Mouse (Mus musculus) embryonic facial prominence, embryonic 15.5 days (tissue): ENCODE measurements at regions not wholly inside any gene's neighbourhood (a gene's known extent, or its start where the extent isn't known, plus 50 kb on each side); places are given as distances from the start of the nearest gene placed in this dataset.

Experiments
- ATAC-seq: fragments of 200-750 bp; cut with Nextera tagmentation; 2 replicates; pipeline ENCODE4 v1.8.0; 2017; ENCODE audit warnings: low read depth, moderate TSS enrichment; ENCODE audit not compliant: insufficient number of reproducible peaks, low FRiP score, low TSS enrichment
- H3K27ac ChIP-seq: fragments of 300-500 bp; sonication (generic); replicated peaks from 2 replicates; pipeline ENCODE4 v1.5.1; 2015; ENCODE audit warnings: mild to moderate bottlenecking, inconsistent platforms
- H3K27me3 ChIP-seq: fragments of 300-500 bp; sonication (generic); 2 replicates; pipeline ENCODE4 v1.6.1; 2015; ENCODE audit warnings: inconsistent platforms
- H3K36me3 ChIP-seq: fragments of 300-500 bp; sonication (generic); 2 replicates; pipeline ENCODE4 v1.6.1; 2015; ENCODE audit warnings: mild to moderate bottlenecking, inconsistent platforms
- H3K4me1 ChIP-seq: fragments of 300-500 bp; sonication (generic); 2 replicates; pipeline ENCODE4 v1.6.1; 2015; ENCODE audit warnings: inconsistent platforms
- H3K4me2 ChIP-seq: fragments of 300-500 bp; sonication (generic); replicated peaks from 2 replicates; pipeline ENCODE4 v1.6.1; 2015; ENCODE audit warnings: mild to moderate bottlenecking, inconsistent platforms
- H3K4me3 ChIP-seq: fragments of 300-500 bp; sonication (generic); replicated peaks from 2 replicates; pipeline ENCODE4 v1.5.1; 2015; ENCODE audit warnings: mild to moderate bottlenecking, inconsistent platforms
- H3K9ac ChIP-seq: fragments of 300-500 bp; sonication (generic); 2 replicates; pipeline ENCODE4 v1.6.1; 2015; ENCODE audit warnings: inconsistent platforms
- H3K9me3 ChIP-seq: fragments of 300-500 bp; sonication (generic); replicated peaks from 2 replicates; pipeline ENCODE4 v1.6.1; 2016; ENCODE audit warnings: inconsistent platforms
- WGBS: fragments of 180-500 bp; shearing (Covaris S2); methylation state at CpG from one replicate; pipeline ENCODE4 v1.1.7; 2015; 5-methylcytosine and 5-hydroxymethylcytosine counted together

DNA sequence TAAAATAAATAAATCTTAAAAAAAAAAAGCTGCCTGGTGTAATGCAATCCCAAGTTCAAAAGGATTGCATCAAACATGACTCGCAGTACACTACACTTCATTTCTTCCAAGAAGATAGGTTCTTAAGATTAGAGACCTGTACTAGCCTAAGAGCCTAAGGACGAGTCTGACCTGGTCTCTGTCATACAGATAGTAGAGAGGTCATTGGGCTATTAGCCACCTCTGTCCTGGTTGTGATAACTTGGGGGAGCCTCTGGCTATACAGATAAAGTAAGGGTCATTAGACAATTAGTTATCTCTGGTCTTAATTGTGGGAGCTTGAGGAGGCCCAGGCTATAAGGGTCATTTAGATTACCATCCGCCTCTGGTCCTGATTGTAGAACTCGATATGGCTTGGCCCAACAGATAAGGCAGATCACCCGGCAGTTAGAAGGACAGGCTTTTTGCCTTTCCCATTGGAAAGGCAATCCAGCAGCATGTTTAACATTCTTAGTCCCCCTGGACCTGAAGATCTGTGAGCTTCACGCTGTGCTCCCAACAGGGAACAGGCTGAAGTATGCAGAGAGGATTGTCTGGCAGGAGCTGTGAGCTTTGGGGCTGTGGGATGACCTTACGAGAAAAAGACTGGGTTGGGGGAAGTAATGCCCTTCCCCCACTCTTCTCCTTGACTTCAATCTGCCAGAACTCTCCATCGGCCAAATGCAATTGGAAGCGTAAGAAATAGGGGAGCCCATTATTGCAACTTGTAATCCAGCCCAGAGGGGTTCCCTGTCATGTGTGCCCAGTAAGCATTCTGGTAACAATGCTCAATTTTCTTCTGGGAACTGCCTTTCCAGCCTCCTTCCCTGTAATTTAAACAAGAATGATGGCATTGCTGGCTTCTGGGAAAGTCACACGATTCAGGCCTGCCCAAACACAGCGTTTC is 199.0 kb upstream of the Jmjd1c start:
- ATAC-seq = no peak
- Histone ChIP-seq H3K27ac (no peak overlapping the region), H3K4me2 (no peak overlapping the region), H3K27me3 (no peaks in the 10 kb centered on the region), H3K9ac (no peak overlapping the region), H3K9me3 (no peaks in the 10 kb centered on the region), H3K4me3 (no peak overlapping the region), H3K36me3 (no peaks in the 10 kb centered on the region), H3K4me1 (peaks cover 26% of the 10 kb centered on the region)
- 35% methylated on average over 11 of the region's 11 CpGs for WGBS

DNA sequence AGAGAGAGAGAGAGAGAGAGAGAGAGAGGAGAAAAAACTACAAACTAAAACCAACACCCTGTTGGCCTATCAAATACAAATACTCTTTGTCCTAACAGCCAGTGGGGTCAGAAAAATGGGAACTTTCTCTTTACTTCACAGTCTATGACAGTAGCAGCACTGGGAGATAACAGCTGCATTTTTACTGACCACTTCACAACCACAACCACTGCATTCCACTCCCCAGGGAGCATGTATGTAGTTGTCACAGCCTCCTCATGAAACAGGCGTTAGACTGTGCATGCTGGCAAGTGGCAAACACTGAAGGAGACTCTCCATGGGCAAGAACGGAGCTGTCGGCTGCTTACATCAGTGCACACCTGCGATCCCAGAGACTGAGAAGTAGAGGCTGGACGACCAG is 196.2 kb upstream of the Jmjd1c start:
- Histone ChIP-seq H3K27me3 (no peaks in the 10 kb centered on the region), H3K36me3 (no peaks in the 10 kb centered on the region), H3K4me2 (no peak overlapping the region), H3K9me3 (no peaks in the 10 kb centered on the region), H3K4me3 (no peak overlapping the region), H3K27ac (no peak overlapping the region), H3K4me1 (peaks cover 34% of the 10 kb centered on the region), H3K9ac (no peak overlapping the region)
- ATAC-seq = no peak
- WGBS = 93% methylated on average over 5 of the region's 5 CpGs

DNA sequence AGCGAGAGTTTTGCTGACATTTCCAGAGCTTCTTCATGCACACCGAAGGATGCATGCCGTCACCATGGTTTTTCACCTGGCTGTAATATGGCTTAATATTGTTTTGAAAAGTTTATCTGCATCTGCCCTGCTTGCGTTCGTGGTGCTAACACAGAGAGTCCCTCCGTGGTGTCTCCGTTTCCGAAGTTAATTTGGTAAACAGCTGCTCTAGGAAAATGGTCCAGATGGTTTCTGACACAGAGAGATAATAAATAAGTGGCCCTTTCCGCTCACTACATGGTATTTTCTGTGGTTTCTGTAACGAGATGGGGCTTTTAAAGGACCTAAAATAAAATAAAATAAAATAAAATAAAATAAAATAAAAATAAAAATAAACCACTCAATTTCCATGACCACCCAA is 195.1 kb upstream of the Jmjd1c start:
- WGBS = 47% methylated on average over 10 of the region's 10 CpGs
- Histone ChIP-seq H3K27ac (no peak overlapping the region), H3K9me3 (no peaks in the 10 kb centered on the region), H3K9ac (no peak overlapping the region), H3K36me3 (no peaks in the 10 kb centered on the region), H3K4me2 (peak overlapping the region; percentile 32), H3K27me3 (no peaks in the 10 kb centered on the region), H3K4me3 (no peak overlapping the region), H3K4me1 (peaks cover 36% of the 10 kb centered on the region)
- ATAC-seq = no peak

DNA sequence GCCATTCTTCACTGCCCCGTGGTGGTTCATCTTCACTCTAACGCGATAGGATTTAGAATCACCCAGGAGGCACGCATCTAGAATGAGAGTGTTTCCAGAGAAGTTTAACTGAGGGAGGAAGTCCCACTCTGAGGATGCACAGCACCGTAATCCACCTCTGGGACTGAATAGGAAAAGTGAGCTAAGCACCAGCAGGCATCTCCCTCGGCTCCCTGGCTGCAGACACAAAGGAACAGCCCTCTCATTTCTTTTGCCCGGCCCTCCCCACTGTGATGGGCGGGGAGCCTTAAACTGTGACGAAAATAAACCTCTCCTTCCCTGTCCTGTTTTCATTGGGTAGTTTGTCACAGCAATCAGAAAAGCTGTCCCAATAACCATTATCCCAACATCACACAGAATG is 194.1 kb upstream of the Jmjd1c start:
- H3K9ac ChIP-seq = no peak overlapping the region
- no peak for ATAC-seq
- 5% methylated on average over 9 of the region's 9 CpGs for WGBS

DNA sequence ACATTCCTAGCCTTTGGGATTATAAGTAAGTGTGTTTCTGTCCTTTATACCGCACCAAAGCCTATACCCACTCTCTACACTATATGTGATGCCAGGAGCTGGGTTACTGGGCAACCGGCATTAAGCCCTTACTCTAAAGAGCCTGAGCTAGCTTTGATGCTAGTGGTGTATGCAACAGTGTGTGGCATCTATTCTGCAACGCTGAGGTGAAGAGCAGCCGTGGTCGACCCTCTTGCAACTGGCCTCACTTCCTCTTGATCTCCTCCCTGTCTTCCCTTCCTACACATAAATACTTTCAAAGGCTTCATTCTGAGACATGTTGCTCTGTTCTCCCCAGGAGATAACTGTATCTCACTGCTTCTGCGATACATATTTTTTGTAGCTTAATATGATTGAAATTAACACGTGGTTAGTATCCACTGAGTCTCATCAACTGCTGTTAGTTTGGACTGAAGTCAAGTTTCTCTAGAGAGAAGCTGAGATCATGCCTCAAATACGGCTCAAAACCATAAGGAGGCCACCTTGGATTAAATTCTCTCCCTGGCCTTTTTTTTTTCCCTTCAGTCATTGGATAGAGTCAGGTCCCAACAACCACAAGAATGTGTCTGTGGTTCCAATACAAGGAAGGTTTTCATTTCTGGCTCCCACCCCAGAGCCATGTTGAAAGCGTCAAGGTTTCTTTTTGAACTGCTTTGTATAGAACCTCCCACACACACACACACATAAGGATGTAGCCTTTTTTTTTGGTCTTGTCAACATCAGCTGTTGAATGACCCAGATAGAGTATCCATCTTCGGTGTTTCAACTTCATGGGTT is 191.2 kb upstream of the Jmjd1c start:
- H3K4me2 ChIP-seq = no peak overlapping the region
- H3K36me3 ChIP-seq = no peaks in the 10 kb centered on the region
- no peaks in the 10 kb centered on the region for H3K9me3 ChIP-seq
- H3K27me3 ChIP-seq = no peaks in the 10 kb centered on the region
- no peak overlapping the region for H3K27ac ChIP-seq
- WGBS = 43% methylated on average over 10 of the region's 10 CpGs
- H3K9ac ChIP-seq = no peak overlapping the region
- no peak overlapping the region for H3K4me3 ChIP-seq
- peaks cover 29% of the 10 kb centered on the region for H3K4me1 ChIP-seq
- ATAC-seq = no peak

More for the DNA sequence above, 194.1 kb upstream of the Jmjd1c start:
- Histone ChIP-seq H3K4me3 (peak overlapping the region; percentile 26), H3K9me3 (no peaks in the 10 kb centered on the region), H3K4me2 (peak overlapping the region; percentile 50), H3K27ac (no peak overlapping the region), H3K4me1 (peaks cover 33% of the 10 kb centered on the region), H3K27me3 (no peaks in the 10 kb centered on the region), H3K36me3 (no peaks in the 10 kb centered on the region)

DNA sequence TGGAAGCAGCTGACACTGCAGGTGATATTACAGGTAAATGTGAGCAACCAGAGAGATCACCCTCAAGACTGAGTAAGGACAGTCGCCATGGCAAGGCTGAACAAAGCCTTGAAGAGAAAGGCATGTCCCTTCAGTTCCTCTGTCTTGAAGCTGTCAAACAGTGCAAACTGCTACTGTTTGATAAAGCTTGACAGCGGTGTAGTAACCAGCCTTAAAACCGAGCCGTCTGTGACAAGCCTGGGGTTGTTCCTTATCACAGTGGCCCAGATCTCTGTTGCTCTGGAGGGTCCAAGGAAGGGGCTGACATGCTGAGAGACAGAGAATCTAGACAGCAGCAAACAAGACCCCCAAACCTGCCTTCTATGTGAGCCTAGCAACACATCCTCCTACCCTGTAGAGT is 188.1 kb upstream of the Jmjd1c start:
- Histone ChIP-seq H3K9ac (no peak overlapping the region), H3K4me3 (no peak overlapping the region), H3K27ac (no peak overlapping the region), H3K36me3 (no peaks in the 10 kb centered on the region), H3K4me1 (peaks cover 17% of the 10 kb centered on the region), H3K9me3 (no peaks in the 10 kb centered on the region), H3K27me3 (no peaks in the 10 kb centered on the region), H3K4me2 (no peak overlapping the region)
- 63% methylated on average over 4 of the region's 4 CpGs for WGBS
- ATAC-seq = no peak

DNA sequence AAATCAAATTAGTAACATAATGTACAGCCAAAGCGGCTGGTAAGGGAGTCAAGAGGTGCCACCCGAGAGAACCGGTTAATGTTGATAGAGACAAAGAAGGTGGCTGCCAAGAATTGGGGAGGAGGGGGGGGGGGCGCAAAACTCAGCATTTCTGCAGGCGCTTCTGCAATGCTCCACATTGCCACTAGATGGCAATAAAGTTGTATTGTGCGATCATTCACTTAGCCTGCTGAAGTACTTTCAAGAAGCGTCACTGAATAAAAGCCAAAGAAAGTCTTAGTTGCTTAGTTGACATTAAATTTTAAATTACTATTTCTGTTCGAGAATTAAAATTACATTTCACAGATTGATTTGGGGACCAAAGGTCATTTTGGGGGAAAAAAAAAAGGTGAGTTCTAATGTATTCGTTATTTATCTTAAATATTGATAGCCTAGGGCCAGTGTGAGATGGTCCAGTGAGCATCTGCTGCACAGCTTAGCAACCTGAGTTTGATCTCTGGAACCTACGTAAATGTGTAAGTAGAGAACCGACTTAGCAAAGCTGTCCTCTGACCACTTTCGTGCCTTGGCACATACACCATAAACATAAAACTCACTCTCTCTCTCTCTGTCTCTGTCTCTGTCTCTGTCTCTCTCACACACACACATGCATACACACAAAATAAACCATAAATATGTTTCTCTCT is 186.6 kb upstream of the Jmjd1c start:
- ATAC-seq = no peak
- Histone ChIP-seq H3K4me3 (no peak overlapping the region), H3K4me1 (peaks cover 30% of the 10 kb centered on the region), H3K4me2 (no peak overlapping the region), H3K27me3 (no peaks in the 10 kb centered on the region), H3K9ac (no peak overlapping the region), H3K27ac (no peak overlapping the region), H3K36me3 (no peaks in the 10 kb centered on the region), H3K9me3 (no peaks in the 10 kb centered on the region)
- 14% methylated on average over 11 of the region's 12 CpGs for WGBS

DNA sequence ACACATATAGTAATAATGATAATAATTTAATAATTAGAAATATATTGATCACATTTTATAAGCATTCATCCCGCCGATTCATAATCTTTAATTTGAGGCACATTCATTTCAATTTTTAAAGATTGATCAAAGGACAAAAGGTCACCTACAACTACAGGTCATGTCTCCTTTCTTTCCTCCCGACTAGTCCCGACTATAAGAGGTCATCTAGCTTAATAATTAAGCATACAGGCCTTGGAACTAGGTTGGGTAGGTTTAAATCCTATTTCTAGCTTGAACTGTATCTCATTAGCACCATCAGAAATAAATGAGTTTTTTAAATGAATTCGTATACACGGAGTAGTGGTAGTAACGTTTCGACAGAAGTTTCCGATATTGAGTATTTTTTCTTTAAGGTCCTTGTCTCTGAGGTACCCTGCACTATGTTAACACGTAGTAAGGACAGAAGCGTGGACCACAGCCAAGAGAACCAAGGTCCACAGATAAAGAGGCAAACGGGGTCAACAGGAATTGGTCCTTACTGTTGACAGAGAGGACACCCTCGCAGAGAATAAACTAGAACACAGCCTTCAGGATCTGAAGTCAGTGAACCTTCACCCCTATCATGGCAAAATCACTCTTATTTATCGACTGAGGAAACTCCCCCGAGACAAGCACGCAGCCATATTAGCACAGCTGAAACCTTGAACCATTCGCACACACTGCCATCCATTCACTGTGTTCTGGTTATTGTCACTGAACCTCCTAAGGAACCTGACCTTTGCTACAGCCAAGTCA is 185.8 kb upstream of the Jmjd1c start:
- H3K9ac ChIP-seq = no peak overlapping the region
- 76% methylated on average over 17 of the region's 17 CpGs for WGBS
- no peak overlapping the region for H3K27ac ChIP-seq
- H3K4me1 ChIP-seq = peaks cover 29% of the 10 kb centered on the region
- H3K9me3 ChIP-seq = no peaks in the 10 kb centered on the region
- no peaks in the 10 kb centered on the region for H3K27me3 ChIP-seq
- no peak overlapping the region for H3K4me3 ChIP-seq
- no peak overlapping the region for H3K4me2 ChIP-seq
- ATAC-seq = no peak
- no peaks in the 10 kb centered on the region for H3K36me3 ChIP-seq

DNA sequence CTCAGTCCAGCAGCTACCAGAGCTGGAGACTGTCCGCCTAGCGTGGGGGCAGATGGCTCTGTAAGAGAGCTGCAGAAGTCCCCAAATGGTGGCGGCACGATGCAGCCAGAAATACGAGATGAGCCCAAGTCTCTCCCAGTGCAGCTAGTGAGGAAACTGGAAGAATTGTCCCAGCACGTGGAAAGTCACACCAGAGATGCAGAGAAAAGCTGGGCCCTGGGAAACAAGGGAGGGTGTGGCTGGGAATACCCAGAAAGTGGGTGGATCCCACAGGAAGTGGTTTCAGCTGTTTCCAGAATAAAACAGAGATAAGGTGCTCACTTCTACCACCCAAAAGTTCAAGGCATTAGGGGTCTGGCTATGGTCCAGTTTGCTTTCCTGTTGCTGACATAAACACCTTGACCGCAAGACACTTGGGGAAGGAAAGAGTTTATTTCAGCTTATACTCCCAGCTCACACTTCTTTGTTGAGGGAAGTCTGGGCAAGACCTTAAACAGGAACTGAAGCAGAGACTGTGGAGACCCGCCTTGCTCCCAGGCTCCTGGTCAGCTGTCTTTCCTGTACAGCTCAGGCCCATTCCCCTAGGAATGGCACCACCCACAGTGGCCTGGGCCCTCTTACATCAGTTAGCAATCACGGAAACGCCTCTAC is 184.5 kb upstream of the Jmjd1c start:
- Histone ChIP-seq H3K4me2 (no peak overlapping the region), H3K9me3 (no peaks in the 10 kb centered on the region), H3K4me1 (peaks cover 35% of the 10 kb centered on the region), H3K4me3 (no peak overlapping the region), H3K27me3 (no peaks in the 10 kb centered on the region), H3K27ac (peak overlapping the region; percentile 25; the same call in 1 of the 2 replicates), H3K36me3 (no peaks in the 10 kb centered on the region), H3K9ac (no peak overlapping the region)
- 57% methylated on average over 10 of the region's 10 CpGs for WGBS
- no peak for ATAC-seq

DNA sequence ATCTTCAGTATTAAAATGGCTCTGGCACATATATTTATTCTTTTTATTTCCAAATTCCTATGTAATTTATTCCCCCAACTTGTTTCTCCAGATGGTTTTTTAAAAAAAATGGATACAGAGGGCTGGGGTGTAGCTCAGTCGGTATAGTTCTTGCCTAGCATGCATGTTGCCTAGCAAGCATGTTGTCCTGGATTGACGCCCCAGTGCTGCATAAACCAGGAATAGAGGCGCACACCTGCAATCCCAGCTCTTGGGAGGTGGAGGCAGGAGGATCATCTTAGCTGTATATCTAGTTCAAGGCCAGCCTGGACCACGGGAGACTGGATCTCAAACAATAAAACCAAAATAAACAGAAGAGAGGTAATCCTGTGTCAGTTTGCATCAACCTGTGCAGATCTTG is 183.5 kb upstream of the Jmjd1c start:
- H3K36me3 ChIP-seq = no peaks in the 10 kb centered on the region
- H3K4me1 ChIP-seq = peaks cover 35% of the 10 kb centered on the region
- H3K27ac ChIP-seq = no peak overlapping the region
- no peaks in the 10 kb centered on the region for H3K27me3 ChIP-seq
- no peak for ATAC-seq
- no peaks in the 10 kb centered on the region for H3K9me3 ChIP-seq
- no peak overlapping the region for H3K4me2 ChIP-seq
- H3K9ac ChIP-seq = no peak overlapping the region
- 71% methylated on average over 4 of the region's 4 CpGs for WGBS
- no peak overlapping the region for H3K4me3 ChIP-seq
